Mouse (Mus musculus): ENCODE measurements at regions not wholly inside any gene's neighbourhood (a gene's known extent, or its start where the extent isn't known, plus 50 kb on each side); places are given as distances from the start of the nearest gene placed in this dataset.

DNA sequence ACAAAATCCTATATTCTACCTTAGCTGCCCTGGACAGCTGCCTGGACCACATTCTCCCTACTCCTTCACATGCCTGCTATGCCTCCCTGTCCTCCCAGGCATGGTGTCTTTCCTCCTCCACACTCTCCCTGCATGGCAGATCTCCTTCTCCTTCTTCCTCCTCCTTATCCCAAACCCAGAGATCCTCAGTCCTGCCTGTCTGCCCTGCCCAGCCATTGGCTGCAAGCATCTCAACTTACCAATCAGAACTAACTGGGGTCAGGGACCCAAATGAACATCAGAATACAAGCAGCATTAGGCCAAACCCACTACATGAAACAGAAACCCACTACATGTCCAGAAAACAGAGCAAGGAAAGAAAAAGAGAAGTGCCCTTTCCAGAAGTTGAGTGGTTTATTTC is 81.3 kb upstream of the Lrfn2 start:
- H3K4me2 ChIP-seq (replicated peaks) = no peak overlapping the region
- no peaks in the 10 kb centered on the region for H3K36me3 ChIP-seq
- no peak for ATAC-seq (ENCODE audit: low FRiP score, low read depth)
- no peak overlapping the region for H3K4me3 ChIP-seq
- no peaks in the 10 kb centered on the region for H3K9me3 ChIP-seq
- H3K27me3 ChIP-seq (replicated peaks) = no peaks in the 10 kb centered on the region
- no peak overlapping the region for H3K27ac ChIP-seq
- no peak overlapping the region for H3K9ac ChIP-seq
- no peaks in the 10 kb centered on the region for H3K4me1 ChIP-seq

DNA sequence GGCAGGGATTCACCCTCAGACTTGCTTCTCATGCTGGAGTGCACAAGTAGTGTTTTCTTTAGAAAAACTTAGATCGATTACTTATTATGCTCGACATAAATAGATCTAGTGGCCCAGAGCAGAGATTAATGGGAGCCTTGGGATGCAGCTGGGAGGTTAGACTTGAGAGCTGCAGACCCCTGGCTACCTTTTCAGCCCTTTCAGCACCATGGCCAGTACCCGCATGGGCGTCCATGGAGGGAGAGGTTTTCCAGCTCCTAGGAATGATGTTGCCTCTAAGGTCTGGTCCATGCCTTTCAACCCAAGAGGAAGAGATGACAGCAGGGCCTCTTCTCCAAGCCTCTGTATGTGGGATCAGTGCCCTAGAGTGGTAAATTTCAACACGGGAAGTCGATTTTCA is 73.3 kb upstream of the Lrfn2 start:
- Histone ChIP-seq H3K27ac (no peak overlapping the region), H3K9me3 (no peaks in the 10 kb centered on the region), H3K27me3 (replicated peaks) (no peaks in the 10 kb centered on the region), H3K4me3 (no peak overlapping the region), H3K4me1 (no peaks in the 10 kb centered on the region), H3K36me3 (no peaks in the 10 kb centered on the region), H3K9ac (no peak overlapping the region), H3K4me2 (replicated peaks) (no peak overlapping the region)
- no peak for ATAC-seq (ENCODE audit: low FRiP score, low read depth)
- WGBS = 57% methylated on average over 6 of the region's 6 CpGs

DNA sequence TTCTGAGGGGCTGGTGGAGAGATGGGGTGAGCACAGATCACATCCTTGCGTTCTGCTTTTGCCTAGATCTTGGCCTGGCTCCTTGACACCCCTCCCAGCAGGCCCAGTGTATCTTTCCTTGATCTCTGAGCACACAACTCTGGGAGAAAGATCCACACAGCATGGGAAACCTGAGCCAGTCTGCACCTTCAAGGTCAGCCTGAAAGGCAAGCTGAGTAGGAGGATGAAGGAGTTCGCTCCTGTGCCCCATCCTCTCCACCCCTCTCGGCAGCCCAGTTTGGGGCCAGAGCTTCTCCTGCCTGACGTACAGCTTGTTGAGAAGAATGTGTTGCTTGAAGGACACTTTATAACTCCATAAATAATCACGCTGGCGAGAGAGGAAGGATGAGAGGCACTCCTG is 61.7 kb upstream of the Lrfn2 start:
- Histone ChIP-seq H3K36me3 (no peaks in the 10 kb centered on the region), H3K9ac (no peak overlapping the region), H3K27me3 (replicated peaks) (no peaks in the 10 kb centered on the region), H3K4me2 (replicated peaks) (no peak overlapping the region), H3K4me1 (no peaks in the 10 kb centered on the region), H3K4me3 (no peak overlapping the region), H3K27ac (no peak overlapping the region), H3K9me3 (no peaks in the 10 kb centered on the region)
- ATAC-seq (ENCODE audit: low FRiP score, low read depth) = no peak
- 43% methylated on average over 6 of the region's 6 CpGs for WGBS

DNA sequence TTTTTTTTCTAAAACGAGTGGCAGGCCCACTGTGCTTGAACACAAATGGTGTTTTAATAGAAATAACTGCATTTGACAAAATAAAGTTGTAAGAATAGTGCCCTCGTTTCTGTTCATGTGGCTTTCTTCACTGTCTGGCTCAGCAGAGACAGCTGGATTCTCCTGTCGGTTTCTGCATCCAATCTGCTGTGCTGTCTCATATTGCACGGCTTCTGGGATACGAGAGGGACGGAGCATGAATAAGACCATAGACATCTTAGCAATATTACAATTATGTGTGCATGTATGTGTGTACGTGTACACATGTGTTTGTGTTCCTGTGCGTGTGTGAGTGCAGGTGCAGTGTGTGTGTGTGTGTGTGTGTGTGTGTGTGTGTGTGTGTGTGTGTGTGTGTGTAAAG is 54.7 kb upstream of the Lrfn2 start:
- ATAC-seq (ENCODE audit: low FRiP score, low read depth) = no peak
- H3K36me3 ChIP-seq = no peaks in the 10 kb centered on the region
- no peak overlapping the region for H3K9ac ChIP-seq
- H3K4me1 ChIP-seq = no peaks in the 10 kb centered on the region
- H3K27me3 ChIP-seq (replicated peaks) = no peaks in the 10 kb centered on the region
- H3K9me3 ChIP-seq = no peaks in the 10 kb centered on the region
- 84% methylated on average over 8 of the region's 8 CpGs for WGBS
- no peak overlapping the region for H3K27ac ChIP-seq
- H3K4me2 ChIP-seq (replicated peaks) = no peak overlapping the region
- no peak overlapping the region for H3K4me3 ChIP-seq

DNA sequence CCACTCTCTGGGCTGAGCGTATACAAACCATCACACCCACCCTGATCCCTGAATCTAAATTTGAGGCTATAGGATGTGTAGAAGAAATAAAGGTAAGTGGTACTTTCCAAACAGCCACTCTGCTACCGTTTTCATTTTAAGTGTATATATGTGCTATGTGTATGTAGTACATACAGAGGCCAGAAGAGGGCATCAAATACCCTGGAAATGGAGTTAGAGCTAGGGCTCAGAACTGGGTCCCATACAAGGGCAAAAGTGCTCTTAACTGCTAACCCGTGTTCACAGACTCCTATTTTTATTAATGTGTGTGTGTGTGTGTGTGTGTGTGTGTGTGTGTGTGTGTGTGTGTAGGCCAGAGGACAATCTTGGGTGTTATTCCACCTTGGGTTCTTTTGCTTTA is 51.6 kb upstream of the Lrfn2 start:
- Histone ChIP-seq H3K4me2 (replicated peaks) (no peak overlapping the region), H3K36me3 (no peaks in the 10 kb centered on the region), H3K27ac (no peak overlapping the region), H3K4me3 (no peak overlapping the region), H3K9me3 (no peaks in the 10 kb centered on the region), H3K9ac (no peak overlapping the region), H3K4me1 (no peaks in the 10 kb centered on the region), H3K27me3 (replicated peaks) (no peaks in the 10 kb centered on the region)
- no peak for ATAC-seq (ENCODE audit: low FRiP score, low read depth)
- 89% methylated on average over 3 of the region's 3 CpGs for WGBS

DNA sequence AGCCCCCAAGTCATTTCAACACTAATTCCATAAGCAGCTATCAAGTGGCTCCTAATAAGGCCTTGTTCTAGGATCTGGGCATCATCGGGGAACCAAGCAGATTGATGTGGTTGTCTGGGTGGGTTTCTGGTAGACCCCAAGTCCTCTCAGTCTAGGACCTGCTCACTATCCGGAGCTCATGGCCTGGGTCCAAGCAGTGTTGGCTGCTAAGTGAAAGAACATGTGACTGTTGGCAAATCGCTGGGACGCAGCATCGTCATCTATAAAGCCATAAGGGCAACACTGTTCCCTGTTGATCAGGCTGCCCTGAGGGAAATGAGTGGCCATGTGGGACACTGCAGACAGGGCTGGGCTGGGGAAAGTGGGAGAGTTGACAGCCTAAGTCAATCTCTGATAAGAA is 50.2 kb upstream of the Lrfn2 start:
- H3K27ac ChIP-seq = no peak overlapping the region
- no peaks in the 10 kb centered on the region for H3K9me3 ChIP-seq
- no peak overlapping the region for H3K4me3 ChIP-seq
- no peak for ATAC-seq (ENCODE audit: low FRiP score, low read depth)
- H3K9ac ChIP-seq = no peak overlapping the region
- H3K4me1 ChIP-seq = no peaks in the 10 kb centered on the region
- no peak overlapping the region for H3K4me2 ChIP-seq (replicated peaks)
- H3K27me3 ChIP-seq (replicated peaks) = no peaks in the 10 kb centered on the region
- no peaks in the 10 kb centered on the region for H3K36me3 ChIP-seq
- 87% methylated on average over 5 of the region's 5 CpGs for WGBS
